10 mouse cellular contexts compared by ENCODE assay signal in genomic region chr16:50482360-50482786, GRCm38 (mm10). TPM values are rescaled to one million over a fixed set of nuclear protein-coding genes. Genes with fewer than 3 reads are reported as not detected.
A peak's percentile ranks its signal among the peaks of the same experiment; 100 is the strongest.
DNase-seq lines count a peak whose midpoint lies in the region; ATAC-seq lines count a peak whose summit lies in the region.
"Had no signal": no experiment of that assay in that cellular context is flagged by ENCODE, and none has a peak within 500 bp of the region (broad histone marks: within the 10 kb centered on the region; RNA-seq: fewer than 3 reads in every experiment).

No protein-coding gene starts in this region.

- 35% methylated on average over 9 of the region's 9 CpGs for WGBS in heart, embryonic 15.5 days
- WGBS in neural tube, embryonic 12.5 days, result 18% methylated on average over 9 of the region's 9 CpGs
- WGBS in limb, embryonic 15.5 days, result 24% methylated on average over 9 of the region's 9 CpGs

- DNase-seq in heart, postnatal 25 days (ENCODE audit: low spot score), result no peak
- no peak for DNase-seq in neural tube, embryonic 10.5 days (ENCODE audit: extremely low spot score, low spot score)
- DNase-seq in adrenal gland, postnatal 10 days, result no peak
- DNase-seq in cerebellum, postnatal 36 days, result no peak
- DNase-seq: gastrocnemius, postnatal 36 days; right cerebral cortex, postnatal 14 days had no signal

- no peak overlapping the region for H3K9ac ChIP-seq in heart, embryonic 15.5 days
- H3K9ac ChIP-seq in neural tube, embryonic 12.5 days, result no peak overlapping the region
- no peak overlapping the region for H3K9ac ChIP-seq in limb, embryonic 15.5 days

- no peaks in the 10 kb centered on the region for H3K36me3 ChIP-seq in heart, embryonic 15.5 days
- no peaks in the 10 kb centered on the region for H3K36me3 ChIP-seq in neural tube, embryonic 12.5 days
- no peaks in the 10 kb centered on the region for H3K36me3 ChIP-seq in limb, embryonic 15.5 days

- ATAC-seq in heart, embryonic 15.5 days (replicated peaks; ENCODE audit: insufficient number of reproducible peaks, insufficient read depth, low FRiP score, low read depth), result no peak
- no peak for ATAC-seq in neural tube, embryonic 12.5 days (ENCODE audit: low FRiP score, low read depth)
- ATAC-seq in limb, embryonic 15.5 days (ENCODE audit: insufficient number of reproducible peaks, low FRiP score, low TSS enrichment, low read depth), result no peak
- ATAC-seq: forebrain, embryonic 14.5 days had no signal

- H3K4me1 ChIP-seq in heart, embryonic 15.5 days (replicated peaks), result 0 out of 2 replicates have a peak, but pooled peaks cover 2% of the 10 kb centered on the region
- no peaks in the 10 kb centered on the region for H3K4me1 ChIP-seq in neural tube, embryonic 12.5 days
- no peaks in the 10 kb centered on the region for H3K4me1 ChIP-seq in limb, embryonic 15.5 days

- H3K4me3 ChIP-seq in heart, embryonic 15.5 days, result no peak overlapping the region
- H3K4me3 ChIP-seq in neural tube, embryonic 12.5 days, result no peak overlapping the region
- H3K4me3 ChIP-seq in limb, embryonic 15.5 days, result no peak overlapping the region

- H3K9me3 ChIP-seq in heart, embryonic 15.5 days (replicated peaks), result no peaks in the 10 kb centered on the region
- no peaks in the 10 kb centered on the region for H3K9me3 ChIP-seq in neural tube, embryonic 12.5 days
- no peaks in the 10 kb centered on the region for H3K9me3 ChIP-seq in limb, embryonic 15.5 days

- H3K4me2 ChIP-seq in heart, embryonic 15.5 days, result peak overlapping the region; percentile 43; the same call in 1 of the 2 replicates
- H3K4me2 ChIP-seq in neural tube, embryonic 12.5 days (replicated peaks), result peak overlapping the region; percentile 31
- H3K4me2 ChIP-seq in limb, embryonic 15.5 days, result peak overlapping the region; percentile 14; the same call in 1 of the 2 replicates

- H3K27me3 ChIP-seq in heart, embryonic 15.5 days, result no peaks in the 10 kb centered on the region
- no peaks in the 10 kb centered on the region for H3K27me3 ChIP-seq in neural tube, embryonic 12.5 days (replicated peaks)
- H3K27me3 ChIP-seq in limb, embryonic 15.5 days, result no peaks in the 10 kb centered on the region

- no peak overlapping the region for H3K27ac ChIP-seq in heart, embryonic 15.5 days
- H3K27ac ChIP-seq in neural tube, embryonic 12.5 days, result no peak overlapping the region
- no peak overlapping the region for H3K27ac ChIP-seq in limb, embryonic 15.5 days

- intact Hi-C loops in heart, postnatal 25 days (cut with DNase I), result no loop called here

RNA-seq across cellular contexts. Expression of gene Bbx, which starts 50.2 kb away (rescaled TPM):
- 32.8 and 33.4 TPM in 2 replicates for polyA plus RNA-seq in heart, embryonic 15.5 days (2015; fragmentation: Nextera tagmentation; extraction: Ambion mirVana)
- total RNA-seq in heart, postnatal 25 days (2021), result 10 to 100 TPM; 11.7 to 14.7 TPM
- polyA plus RNA-seq in neural tube, embryonic 12.5 days (2016; fragmentation: Nextera tagmentation; extraction: Ambion mirVana), result 24.8 and 29.2 TPM in 2 replicates
- polyA plus RNA-seq in limb, embryonic 15.5 days (2015; fragmentation: Nextera tagmentation; extraction: Ambion mirVana), result 40.5 and 43.0 TPM in 2 replicates
- 10 to 100 TPM; 25.2 to 30.3 TPM for total RNA-seq in adrenal gland, postnatal 10 days (2021)
